Mouse (Mus musculus) T-helper 2 cell (primary cell): ENCODE measurements around the gene Cd180.
"Not testable (repeated sequence)": the region's sequence is repeated elsewhere in the genome, so short reads cannot be mapped to it uniquely, and the experiment has no call there.

Experiments
- in situ Hi-C: fragments of 300-600 bp; cut with MboI, MseI; formaldehyde crosslinking; loops from one replicate; pipeline ENCODE4 v1.15.1; 2025; ENCODE audit warnings: high pct_unique_total_duplicates

The Cd180 gene

DNA sequence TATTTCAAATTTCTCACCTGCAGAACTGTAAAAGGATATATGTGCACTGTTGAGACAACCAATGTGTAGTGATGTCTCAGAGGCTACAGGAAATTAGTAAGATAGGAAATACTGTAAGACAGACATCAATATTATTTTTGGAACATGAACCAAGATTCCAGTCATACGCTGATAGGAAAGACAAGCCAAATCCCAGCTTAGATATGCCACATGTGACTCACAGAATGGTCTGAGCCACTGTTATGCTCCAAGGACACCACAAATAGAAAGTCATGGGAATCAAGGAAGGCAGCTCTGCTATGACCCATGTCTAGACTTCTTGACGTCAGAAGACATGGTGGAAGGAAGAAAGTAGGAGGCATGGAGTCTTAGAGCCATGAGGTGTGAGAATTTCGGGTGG is 19.3 kb upstream of the Cd180 start:
- in situ Hi-C loops: loop anchor here (5.0 to 25.0 kb wide), 2 partner anchors 428 to 1787 kb away; no protein-coding TSS in a partner anchor

DNA sequence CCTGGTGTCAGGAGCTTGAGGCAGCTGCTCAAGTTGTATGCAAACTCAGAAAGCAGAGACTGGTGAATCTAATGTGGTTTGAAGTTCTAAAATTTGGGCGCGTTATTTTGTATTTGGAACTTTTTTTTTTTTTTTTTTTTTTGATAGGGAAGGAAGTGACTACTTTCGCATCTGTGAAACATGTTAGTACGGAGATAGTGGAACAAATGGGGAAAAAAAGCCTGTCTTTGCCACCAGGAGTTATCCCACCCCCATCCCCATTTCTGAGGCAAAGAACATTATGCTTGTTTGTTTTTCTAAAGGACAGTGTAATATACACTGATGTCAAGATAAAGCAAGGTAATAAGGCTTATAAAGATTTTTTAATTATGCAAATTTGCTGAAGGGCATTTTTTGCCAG is 15.8 kb upstream of the Cd180 start:
- in situ Hi-C loops: loop anchor here (5.0 kb wide), 1 partner anchor 70 kb away; no protein-coding TSS in a partner anchor

DNA sequence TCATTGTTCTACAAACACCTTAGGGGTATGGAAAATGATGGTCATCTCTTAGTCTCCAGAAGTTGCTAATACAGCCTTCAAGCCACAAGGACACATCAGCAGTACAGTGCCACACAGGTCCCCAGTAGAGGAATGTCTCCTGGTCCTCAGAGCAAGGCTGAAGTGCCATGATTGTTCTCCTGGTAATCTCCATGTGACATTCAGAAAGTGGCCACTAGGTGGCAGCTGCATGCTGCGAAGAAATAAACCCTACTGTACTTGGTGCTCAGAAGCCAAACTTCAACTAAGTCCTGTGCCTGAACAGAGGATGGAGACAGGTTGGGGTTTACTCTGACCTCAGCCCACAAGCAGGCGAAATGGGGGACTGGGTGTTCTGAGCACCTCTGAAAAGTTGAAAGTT is 14.9 kb upstream of the Cd180 start:
- in situ Hi-C loops: loop anchor here (5.0 kb wide), 1 partner anchor 69 kb away; no protein-coding TSS in a partner anchor

- in situ Hi-C loops: no loop called here
Observed at GRCm38 (mm10) chr13:102684890-102685289, 8.5 kb upstream of the Cd180 start.

- in situ Hi-C loops: no loop called here
Observed at GRCm38 (mm10) chr13:102688121-102688520, 5.2 kb upstream of the Cd180 start.

DNA sequence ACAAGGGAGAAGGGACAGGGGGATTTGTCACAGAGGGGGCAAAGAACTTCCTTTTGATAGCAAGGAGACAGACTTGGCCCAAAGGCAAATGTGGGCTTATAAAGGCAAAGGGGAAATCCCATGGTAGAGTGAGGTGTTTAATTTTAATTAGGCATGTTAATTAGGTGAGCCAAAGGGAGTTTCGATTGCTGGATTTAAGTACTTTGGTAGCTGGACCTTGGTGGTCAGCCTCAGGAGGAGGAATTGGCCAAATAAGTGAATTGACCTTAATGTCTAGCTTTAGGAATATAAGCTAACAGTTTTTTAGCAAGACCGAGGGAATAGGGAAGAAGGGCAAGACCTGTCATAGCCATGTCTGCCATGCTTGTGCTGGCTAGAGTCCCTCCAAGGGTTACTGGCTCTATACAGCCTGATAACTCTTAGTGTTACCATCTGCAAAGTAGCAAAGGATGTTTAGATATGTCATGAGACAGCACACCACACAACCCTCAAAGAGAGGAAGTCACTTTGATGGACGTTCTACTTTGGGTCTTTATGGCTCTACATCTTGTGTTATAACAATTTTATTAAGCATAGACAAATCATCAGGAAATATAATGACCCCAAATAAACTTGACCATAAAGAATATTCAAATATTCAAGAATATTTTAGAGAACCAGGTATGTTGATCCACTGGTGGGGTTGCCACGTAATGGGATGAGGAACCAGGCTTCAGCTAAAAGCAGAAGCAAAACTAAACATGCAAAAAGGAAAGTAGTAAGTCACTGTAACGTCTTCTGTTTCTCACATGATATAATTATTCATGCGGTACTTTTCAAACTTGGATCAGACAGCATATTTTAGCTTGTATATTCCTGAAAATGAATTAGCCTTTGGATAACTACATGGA is 3.9 kb upstream of the Cd180 start:
- in situ Hi-C loops: no loop called here

DNA sequence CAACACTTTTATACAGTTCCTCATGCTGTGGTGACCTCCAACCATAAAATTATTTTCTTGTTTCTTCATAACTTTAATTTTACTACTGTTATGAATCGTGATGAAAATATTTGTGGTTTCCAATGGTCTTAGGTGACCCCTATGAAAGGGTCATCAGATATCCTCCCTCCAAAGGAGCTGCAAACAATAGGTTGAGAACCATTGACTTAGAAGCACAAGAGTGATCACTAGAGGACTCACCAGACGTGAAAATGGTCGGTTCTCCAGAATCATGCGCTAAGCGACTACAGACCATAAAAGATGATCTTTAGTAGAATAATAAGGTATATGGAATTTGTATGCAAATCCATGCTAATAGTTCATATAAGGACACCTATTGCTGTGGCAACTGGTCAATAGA is 3.2 kb upstream of the Cd180 start:
- in situ Hi-C loops: no loop called here

DNA sequence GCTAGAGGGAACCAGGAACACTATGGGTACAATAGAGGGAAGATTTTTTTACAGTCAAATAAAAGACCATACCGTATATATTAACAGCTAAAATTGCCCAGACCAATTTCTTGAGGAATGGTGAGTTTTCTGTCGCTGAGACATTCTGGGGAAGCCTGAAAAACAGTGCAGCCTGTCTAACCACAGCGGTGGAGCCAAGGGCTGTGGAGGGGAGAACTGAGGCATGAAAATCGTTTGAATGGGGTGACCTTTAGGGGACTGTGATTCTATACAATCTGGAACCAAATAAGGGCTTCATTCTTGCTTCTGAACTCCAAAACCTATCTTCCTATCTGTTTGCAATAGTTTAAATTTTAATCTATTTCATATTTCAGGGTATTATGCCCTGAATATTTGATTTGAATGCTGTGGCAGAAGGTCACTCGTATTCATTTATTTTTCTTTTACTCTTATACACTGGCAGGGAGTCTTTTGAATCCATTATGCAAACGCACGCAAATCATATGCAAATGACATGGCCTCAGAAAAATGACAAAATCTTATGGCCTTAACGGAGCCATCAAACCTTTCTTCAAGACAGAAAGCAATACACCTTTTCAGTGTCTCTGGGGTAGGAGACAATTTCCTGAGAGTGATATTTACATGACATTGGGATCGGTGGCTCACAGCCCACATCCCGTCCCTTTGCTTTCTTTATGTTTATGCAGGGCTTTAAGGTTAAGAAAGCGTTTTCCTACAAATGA is 1.8 kb upstream of the Cd180 start:
- in situ Hi-C loops: no loop called here

DNA sequence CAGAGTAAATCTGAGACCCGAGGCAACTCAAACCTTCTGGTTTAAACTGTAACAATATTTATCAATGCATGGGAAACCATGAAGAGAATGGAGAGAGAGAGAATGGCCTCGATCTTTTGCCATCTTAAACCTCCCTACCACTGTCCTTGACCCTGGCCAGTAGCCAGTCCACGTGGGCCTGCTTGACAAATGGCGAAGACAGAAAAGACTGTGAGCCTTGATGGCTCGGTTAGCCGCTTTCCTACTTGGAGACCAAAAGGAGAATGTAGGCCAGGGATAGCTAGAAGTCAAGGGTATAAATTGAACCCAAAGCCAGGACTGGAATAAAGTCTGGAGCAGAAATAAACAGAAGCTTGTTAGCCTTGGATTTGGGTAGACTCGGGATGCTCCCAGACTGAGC is 796 bp downstream of the Cd180 start:
- in situ Hi-C loops: no loop called here

GRCm38 (mm10) chr13:102695121-102695905 is 2.0 kb downstream of the Cd180 start:
- in situ Hi-C loops: no loop called here

- in situ Hi-C loops: no loop called here
Observed at GRCm38 (mm10) chr13:102698335-102698734, 5.0 kb downstream of the Cd180 start.

GRCm38 (mm10) chr13:102698751-102699323 is 5.5 kb downstream of the Cd180 start:
- in situ Hi-C loops: no loop called here

GRCm38 (mm10) chr13:102700176-102700575 is 6.8 kb downstream of the Cd180 start:
- in situ Hi-C loops: no loop called here

- in situ Hi-C loops: no loop called here
Observed at GRCm38 (mm10) chr13:102700744-102701143, 7.4 kb downstream of the Cd180 start.

DNA sequence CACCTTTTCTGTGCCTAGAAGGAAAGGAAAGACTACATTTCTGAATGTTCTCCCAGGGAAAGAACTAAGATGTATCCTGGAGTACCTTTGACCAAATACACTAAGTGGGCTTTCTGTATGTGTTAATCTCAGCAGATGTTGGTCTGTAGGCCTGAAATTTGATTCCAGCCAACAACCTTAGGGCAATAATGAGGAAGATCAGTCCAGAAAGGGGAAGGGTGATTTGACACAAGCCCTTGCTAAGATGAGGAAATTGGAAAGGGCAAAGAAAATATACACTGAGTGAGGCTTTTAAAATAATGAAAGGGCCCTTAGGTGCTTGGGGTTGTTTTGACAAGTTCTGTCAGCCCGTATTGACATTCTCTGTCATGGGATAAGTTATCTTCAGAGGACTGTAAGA is 23.6 kb downstream of the Cd180 start:
- in situ Hi-C loops: no loop called here

- in situ Hi-C loops: no loop called here
Observed at GRCm38 (mm10) chr13:102725416-102725815, 32.1 kb downstream of the Cd180 start.

GRCm38 (mm10) chr13:102725906-102726305 is 32.5 kb downstream of the Cd180 start:
- in situ Hi-C loops: no loop called here

GRCm38 (mm10) chr13:102726876-102727275 is 33.5 kb downstream of the Cd180 start:
- in situ Hi-C loops: no loop called here

DNA sequence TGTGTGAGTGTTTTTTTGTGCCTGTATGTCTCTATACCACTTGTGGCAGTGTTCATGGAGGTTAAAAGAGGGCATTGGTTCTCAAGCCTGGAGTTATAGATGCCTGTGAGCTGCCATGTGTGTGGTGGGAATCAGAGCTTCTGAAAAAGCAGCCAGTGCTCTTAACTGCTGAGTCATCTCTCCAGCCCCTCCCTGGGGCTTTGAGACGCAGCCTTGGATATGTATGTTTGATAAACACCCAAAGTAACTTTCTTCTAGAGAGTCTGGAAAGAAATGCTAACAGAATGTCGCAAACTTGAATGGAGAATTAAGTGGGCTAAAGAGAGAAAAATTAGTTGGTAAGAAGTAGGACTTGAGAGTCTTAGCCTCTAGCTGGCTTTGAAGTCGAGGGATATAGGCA is 34.7 kb downstream of the Cd180 start:
- in situ Hi-C loops: no loop called here

DNA sequence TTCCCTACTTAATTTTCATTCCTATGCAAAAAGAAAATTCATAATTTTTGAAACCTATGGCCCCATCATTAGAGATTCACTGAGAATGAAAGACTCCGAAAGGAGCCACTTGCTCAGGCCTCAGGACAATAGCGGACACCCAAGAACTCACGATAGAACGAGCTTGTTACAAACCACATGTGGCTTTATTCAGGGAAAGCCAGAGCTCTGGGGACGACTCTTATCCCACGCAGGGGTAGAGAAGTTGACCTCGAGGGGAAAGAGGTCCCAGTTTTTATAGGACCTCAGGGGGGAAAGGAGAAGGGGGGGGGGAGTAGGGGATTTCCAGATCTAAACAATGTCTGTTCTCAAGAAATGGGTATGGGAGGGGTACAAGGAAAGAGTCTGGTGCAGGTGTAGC is 35.6 kb downstream of the Cd180 start:
- in situ Hi-C loops: not testable (repeated sequence)

DNA sequence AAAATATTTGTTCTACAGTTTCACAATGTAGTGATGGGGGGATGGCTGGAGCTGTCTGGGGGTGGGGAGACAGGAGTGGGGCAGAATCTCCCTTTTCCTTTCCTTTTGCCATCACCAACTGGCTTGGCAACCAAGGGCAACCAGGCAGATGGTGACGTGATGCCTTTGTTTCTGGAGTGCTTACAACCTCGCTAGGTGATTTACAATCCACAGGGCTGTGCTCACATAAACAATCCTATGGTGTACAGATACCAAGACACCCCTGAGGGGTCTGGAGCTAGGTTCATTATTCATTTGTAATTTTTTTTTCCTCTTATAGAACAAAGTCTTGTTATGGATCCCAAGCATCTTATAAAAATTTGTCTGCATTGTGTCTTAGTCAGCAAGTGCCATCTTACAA is 39.7 kb downstream of the Cd180 start:
- in situ Hi-C loops: no loop called here

DNA sequence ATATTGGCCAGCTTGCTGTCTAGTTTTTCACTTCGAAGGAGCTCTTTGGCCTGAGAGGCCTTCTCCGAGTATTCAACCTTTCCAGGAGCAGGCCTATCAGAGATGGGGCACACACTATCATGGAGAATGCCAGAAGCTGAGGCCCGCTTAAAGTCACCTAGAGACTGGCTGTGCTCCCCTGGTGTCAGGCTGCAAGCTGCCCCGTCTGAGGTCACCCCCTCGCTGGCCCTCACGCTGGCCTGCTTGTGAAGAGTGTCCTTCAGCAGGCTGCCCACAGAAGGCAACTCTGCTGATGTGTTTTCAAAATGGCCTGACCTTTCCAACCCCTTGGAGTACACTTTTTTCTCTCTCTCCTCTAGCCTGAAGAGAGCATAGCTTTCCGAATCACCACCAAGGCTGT is 44.5 kb downstream of the Cd180 start:
- in situ Hi-C loops: no loop called here
